Mouse (Mus musculus) C2C12 (cell line): Measurements from ENCODE around the gene Pcnx2.

Experiments used
- CEBPB ChIP-seq: IDR thresholded peaks from one replicate; pipeline ENCODE4 v1.6.1; 2011; ENCODE audit warnings: low read depth, mild to moderate bottlenecking, control low read depth, moderate library complexity
- CTCF ChIP-seq: IDR thresholded peaks from one replicate; pipeline ENCODE4 v1.5.1; 2011; ENCODE audit not compliant: control insufficient read depth, insufficient read depth, insufficient read length
- USF1 ChIP-seq: IDR thresholded peaks from one replicate; pipeline ENCODE4 v1.6.1; 2011; ENCODE audit warnings: low read depth, mild to moderate bottlenecking, control low read depth, moderate library complexity

DNA sequence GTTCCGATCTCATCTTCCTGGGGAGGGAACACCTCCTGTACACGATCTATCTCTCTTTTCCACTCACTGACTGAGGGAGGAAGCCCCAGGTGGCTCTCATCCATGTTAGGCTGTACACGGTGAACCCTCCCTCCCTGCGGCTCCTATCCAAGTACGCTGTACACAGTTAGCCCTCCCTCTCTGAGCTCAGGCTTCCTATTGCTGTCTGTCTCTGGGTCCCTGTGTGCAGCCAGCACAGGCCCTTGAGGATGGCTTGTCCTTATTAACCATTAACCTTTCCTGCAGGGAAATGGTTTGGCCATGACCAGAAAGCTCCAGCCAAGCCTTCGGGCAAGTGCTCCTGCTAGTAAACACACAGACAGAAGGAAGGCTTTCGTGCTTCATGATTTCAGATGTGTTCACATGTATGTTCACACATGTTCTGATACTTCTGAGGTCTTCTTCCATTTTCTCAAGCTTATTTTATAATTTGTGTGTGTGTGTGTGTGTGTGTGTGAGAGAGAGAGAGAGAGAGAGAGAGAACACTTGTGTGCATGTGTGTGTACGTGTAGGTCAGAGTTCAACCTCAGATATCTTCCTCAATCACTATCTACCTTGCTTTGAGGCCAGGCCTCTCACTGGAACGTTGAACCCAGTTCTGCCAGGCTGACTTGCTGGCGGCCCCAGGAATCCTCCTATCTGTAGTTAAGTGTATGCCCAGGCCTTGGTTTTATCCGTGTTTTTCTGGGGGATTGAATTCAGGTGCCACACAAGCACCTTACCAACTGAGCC lies 32.3 kb upstream of the Pcnx2 start:
- no peak for TF ChIP-seq USF1
- no peak for TF ChIP-seq CEBPB
- no peak for TF ChIP-seq CTCF
